Mouse (Mus musculus) central nervous system, embryonic 11.5 days (tissue): ENCODE data around the gene Bub3. TPM values are rescaled to one million over a fixed set of nuclear protein-coding genes. Genes with fewer than 3 reads are reported as not detected.

Source experiments
- polyA plus RNA-seq: library from polyadenylated mRNA; depleted of rRNA; stranded (reverse); fragments of >200 nt; gene quantifications from 2 replicates; pipeline ENCODE4 v1.2.3, GENCODE M21; 2012; rRNA removed

Gene Bub3
- 161 and 210 TPM in 2 replicates for polyA plus RNA-seq

GRCm38 (mm10) chr7:131559986-131560696 is at the start of gene Bub3:
TSS of gene Bub3 (plus strand) at chr7:131560222.

GRCm38 (mm10) chr7:131542115-131542871 is 17.7 kb upstream of the Bub3 start, which contains the start of gene Hmx3:
TSS of gene Hmx3 (plus strand) at chr7:131542867.

GRCm38 (mm10) chr7:131548473-131548872 is 11.5 kb upstream of the Bub3 start, which contains the start of gene Hmx2:
TSS of gene Hmx2 (plus strand) at chr7:131548773.

Other genes starting within 250 kb of the Bub3 start
- gene Cuzd1, start 237.9 kb upstream of the Bub3 start, polyA plus RNA-seq = 0.05 and 0.06 TPM in 2 replicates
- 0.14 and 0.36 TPM in 2 replicates for gene Fam24b, start 230.7 kb upstream of the Bub3 start, polyA plus RNA-seq
- gene Fam24a, start 226.4 kb upstream of the Bub3 start, polyA plus RNA-seq = not detected in 2 replicates
- 12.4 and 16.5 TPM in 2 replicates for gene 2310057M21Rik, start 197.5 kb upstream of the Bub3 start, polyA plus RNA-seq
- 55.8 and 72.8 TPM in 2 replicates for gene Pstk, start 189.1 kb upstream of the Bub3 start, polyA plus RNA-seq
- gene Ikzf5, start 149.7 kb upstream of the Bub3 start, polyA plus RNA-seq = 21.9 and 30.7 TPM in 2 replicates
- 19.4 and 25.1 TPM in 2 replicates for gene Acadsb, start 149.6 kb upstream of the Bub3 start, polyA plus RNA-seq
- 0.84 and 1.4 TPM in 2 replicates for gene Hmx3, start 17.4 kb upstream of the Bub3 start, polyA plus RNA-seq
- 0.38 and 1.0 TPM in 2 replicates for gene Hmx2, start 11.4 kb upstream of the Bub3 start, polyA plus RNA-seq